Mouse (Mus musculus) kidney, postnatal 14 days (tissue): ENCODE data around the gene Stk36.

Experiments used
- DNase-seq: peaks from one replicate; pipeline ENCODE4 v3.0.0; 2022; ENCODE audit warnings: mixed read lengths

Gene Stk36

GRCm38 (mm10) chr1:74601267-74601962 is at the start of gene Stk36, which contains the start of gene Rnf25:
TSS of gene Stk36 (plus strand) at chr1:74601445.
TSS of gene Rnf25 (minus strand) at chr1:74601397.
- DNase-seq, result peak; percentile 90

- no peak for DNase-seq
Measured at GRCm38 (mm10) chr1:74559061-74559460, 42.2 kb upstream of the Stk36 start.

GRCm38 (mm10) chr1:74565834-74566233 is 35.4 kb upstream of the Stk36 start:
- DNase-seq, result no peak

- no peak for DNase-seq
Measured at GRCm38 (mm10) chr1:74569739-74570719, 31.2 kb upstream of the Stk36 start.

- no peak for DNase-seq
Measured at GRCm38 (mm10) chr1:74582621-74583020, 18.6 kb upstream of the Stk36 start.

- no peak for DNase-seq
Measured at GRCm38 (mm10) chr1:74584616-74585398, 16.4 kb upstream of the Stk36 start.

- no peak for DNase-seq
Measured at GRCm38 (mm10) chr1:74587233-74587772, 13.9 kb upstream of the Stk36 start.

- peak; percentile 99 for DNase-seq
Measured at GRCm38 (mm10) chr1:74587773-74588445, 13.3 kb upstream of the Stk36 start, which contains the start of the genes Zfp142 and Bcs1l. TSS of gene Zfp142 (minus strand) at chr1:74588246. TSS of gene Bcs1l (plus strand) at chr1:74588289.

- DNase-seq, result no peak
Measured at GRCm38 (mm10) chr1:74594434-74594833, 6.8 kb upstream of the Stk36 start.

GRCm38 (mm10) chr1:74600501-74601266 is 561 bp upstream of the Stk36 start:
- DNase-seq, result no peak

GRCm38 (mm10) chr1:74624183-74624582 is 22.9 kb downstream of the Stk36 start:
- no peak for DNase-seq

- no peak for DNase-seq
Measured at GRCm38 (mm10) chr1:74626076-74626475, 24.8 kb downstream of the Stk36 start.

GRCm38 (mm10) chr1:74628001-74628400 is 26.8 kb downstream of the Stk36 start:
- no peak for DNase-seq

- no peak for DNase-seq
Measured at GRCm38 (mm10) chr1:74632734-74633133, 31.5 kb downstream of the Stk36 start.

- DNase-seq, result no peak
Measured at GRCm38 (mm10) chr1:74643524-74643923, 42.3 kb downstream of the Stk36 start.

- peak; percentile 32 for DNase-seq
Measured at GRCm38 (mm10) chr1:74643926-74644325, 42.7 kb downstream of the Stk36 start.

- DNase-seq, result peak; percentile 97
Measured at GRCm38 (mm10) chr1:74661448-74662195, 60.4 kb downstream of the Stk36 start, which contains the start of gene Ttll4. TSS of gene Ttll4 (plus strand) at chr1:74661745.

- DNase-seq, result no peak
Measured at GRCm38 (mm10) chr1:74662253-74662865, 61.1 kb downstream of the Stk36 start.

GRCm38 (mm10) chr1:74665153-74665552 is 63.9 kb downstream of the Stk36 start:
- no peak for DNase-seq

GRCm38 (mm10) chr1:74668371-74668770 is 67.1 kb downstream of the Stk36 start:
- DNase-seq, result no peak
